Mouse (Mus musculus): ENCODE data around the gene Nfix.
"Not testable (repeated sequence)": the region's sequence is repeated elsewhere in the genome, so short reads cannot be mapped to it uniquely, and the experiment has no call there.

The Nfix gene

DNA sequence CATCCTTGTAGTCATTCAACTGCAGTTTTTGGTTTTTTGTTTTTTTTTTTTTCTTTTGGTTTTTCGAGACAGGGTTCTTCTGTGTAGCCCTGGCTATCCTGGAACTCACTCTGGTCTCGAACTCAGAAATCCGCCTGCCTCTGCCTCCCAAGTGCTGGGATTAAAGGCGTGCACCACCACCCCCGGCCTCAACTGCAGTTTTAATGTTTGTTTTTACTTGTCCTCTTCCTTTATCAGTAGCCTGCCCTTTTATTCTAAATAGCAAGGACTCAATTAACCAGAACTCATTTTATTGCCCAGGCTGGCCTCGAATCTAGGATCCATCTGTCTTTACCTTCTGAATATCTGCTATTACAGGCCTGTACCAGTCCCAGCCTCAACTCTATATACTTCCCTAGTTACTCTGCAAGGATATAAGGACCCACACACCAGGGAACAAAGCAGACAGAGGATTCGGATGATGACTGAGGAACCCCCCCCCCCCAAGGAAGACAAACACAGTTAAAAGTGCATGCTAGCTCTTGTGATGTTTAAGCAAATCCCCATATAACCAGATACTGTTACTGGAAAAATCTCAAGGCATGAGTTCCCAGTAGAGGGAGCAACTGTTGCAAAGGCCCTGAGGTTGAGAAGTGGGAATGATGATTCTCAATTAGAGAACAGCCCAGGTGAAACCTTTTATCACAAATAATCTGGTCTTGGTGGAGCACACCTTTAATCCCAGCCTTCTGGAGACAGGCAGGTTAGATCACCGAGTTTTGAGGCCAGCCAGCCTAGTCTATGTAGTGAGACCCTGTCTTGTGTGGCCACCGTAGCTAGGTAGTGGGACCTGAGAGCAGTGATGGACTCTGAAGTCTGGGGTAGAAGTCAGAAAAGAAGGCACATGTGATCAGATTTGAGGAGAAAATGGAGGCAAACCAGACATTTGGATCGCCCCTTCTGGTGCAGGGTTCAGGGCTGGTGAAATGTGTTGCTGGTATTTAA lies 32.9 kb upstream of the Nfix start:
- no peak for DNase-seq

DNA sequence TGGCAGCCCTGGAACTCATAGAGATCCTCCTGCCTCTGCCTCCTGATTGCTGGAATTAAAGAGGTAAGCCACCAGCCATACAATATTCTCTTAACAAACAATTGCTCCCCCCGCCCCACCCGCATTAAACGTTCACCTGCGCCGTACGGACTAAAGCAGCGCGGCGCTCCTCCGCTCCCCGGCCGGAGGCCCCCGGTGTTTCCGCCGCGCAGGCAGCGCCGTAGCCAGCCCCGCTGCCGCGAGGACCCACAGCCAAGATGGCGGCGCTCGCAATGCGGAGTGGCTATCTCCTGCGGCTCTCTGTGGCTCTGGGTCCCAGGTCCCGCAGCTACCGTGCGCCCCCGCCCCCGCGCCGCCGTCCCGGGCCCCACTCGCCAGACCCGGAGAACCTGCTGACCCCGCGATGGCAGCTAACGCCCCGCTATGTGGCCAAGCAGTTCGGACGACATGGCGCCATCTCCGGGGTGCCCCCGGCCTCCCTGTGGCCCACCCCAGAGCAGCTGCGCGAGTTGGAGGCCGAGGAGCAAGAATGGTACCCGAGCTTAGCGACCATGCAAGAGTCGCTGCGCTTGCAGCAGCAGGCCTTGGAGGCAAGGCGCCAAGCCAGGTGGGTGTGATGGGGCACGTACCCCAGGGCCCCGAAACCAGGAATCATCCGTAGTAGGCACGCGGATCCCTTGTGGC lies 32.0 kb upstream of the Nfix start:
- peak; percentile 66 to 69 for DNase-seq

DNA sequence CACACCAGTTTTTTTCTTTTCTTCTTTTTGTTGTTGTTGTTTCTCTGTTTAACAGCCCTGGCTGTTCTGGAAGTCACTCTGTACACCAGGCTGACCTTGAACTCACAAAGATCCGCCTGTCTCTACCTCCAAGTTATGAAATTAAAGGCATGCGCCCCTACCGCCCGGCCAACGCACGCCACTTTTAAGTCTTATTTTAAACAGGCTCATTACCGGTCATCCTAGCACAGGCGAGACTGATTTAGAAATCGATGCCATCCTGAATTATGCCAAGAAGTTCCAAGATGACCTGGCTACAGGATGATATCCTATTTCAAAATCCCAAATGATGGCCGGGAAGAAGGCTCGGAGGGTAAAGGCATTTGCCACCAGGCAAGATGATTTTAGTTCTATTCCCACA lies 31.3 kb upstream of the Nfix start, which contains the start of gene Gadd45gip1:
TSS of gene Gadd45gip1 (plus strand) at position 33 of the 400 bp plus-strand sequence.
- peak; percentile 20 to 34 for DNase-seq

GRCm38 (mm10) chr8:84826518-84826917 lies 26.4 kb upstream of the Nfix start:
- DNase-seq = not testable (repeated sequence)

GRCm38 (mm10) chr8:84825636-84826035 lies 25.5 kb upstream of the Nfix start:
- peak; percentile 17 to 44 for DNase-seq

DNA sequence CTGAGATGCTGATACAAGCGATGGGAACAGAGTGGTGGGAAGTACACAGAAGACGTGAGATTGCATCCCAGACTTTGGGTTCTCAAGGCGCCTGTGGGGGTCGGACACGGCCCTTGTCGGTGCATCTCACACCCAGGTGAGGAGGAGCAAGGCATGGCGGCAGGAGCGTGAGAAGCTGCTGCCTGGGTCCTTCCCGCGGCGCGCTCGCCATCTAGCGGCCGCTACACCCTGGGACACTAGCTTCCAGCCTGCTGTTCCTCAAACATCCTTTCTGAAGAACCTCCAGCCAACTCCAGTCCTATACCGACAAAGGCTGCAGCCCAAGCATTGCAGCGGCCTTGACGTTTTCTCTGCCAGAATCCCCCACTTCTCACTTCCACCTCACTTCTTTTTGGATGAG lies 23.5 kb upstream of the Nfix start:
- DNase-seq = peak; percentile 22 to 37

- no peak for DNase-seq
These were observed 22.6 kb upstream of the Nfix start, which contains the start of gene Dand5 for GRCm38 (mm10) chr8:84822723-84823122. TSS of gene Dand5 (minus strand) at chr8:84822823.

DNA sequence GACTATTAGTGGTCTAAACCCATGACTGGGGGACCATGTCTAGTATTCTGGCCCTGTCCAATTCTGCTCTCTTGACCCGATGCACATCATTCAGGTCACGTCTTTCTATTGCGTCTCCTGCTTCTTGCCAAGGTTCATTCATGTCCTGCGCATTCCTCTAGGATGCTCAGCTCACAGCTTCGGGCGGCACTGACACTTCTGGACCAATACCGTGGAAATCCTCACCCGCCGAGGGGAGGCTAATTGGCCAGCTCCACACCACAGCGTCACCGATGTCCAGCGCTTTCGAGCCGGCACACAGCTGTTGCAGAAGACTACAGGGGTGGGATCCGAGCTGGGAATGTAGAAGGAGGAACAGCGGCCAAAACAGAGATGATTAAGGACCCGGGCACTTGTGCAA lies 16.0 kb upstream of the Nfix start:
- no peak for DNase-seq

DNA sequence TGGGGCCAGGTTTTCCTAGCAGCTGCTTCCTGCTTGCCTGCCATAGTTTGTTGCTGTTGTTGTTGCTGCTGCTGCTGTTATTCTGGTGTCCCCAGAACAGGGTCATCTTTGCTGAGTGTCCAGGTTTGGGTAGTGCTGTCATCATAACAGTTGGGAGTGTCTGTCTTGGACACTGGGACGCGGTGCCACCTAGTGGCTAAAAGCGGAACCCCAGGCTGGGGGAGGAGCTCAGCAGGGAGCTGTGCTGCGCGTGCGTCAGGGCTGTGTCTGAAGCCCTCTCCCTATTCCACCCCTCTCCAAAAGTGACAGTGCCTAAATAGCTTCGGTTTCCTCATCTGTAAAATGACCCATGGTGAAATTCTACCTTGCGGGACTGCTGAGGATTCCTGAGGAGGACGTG lies 15.4 kb upstream of the Nfix start:
- DNase-seq = peak; percentile 75 to 78

- DNase-seq = no peak
These were observed 14.7 kb upstream of the Nfix start for GRCm38 (mm10) chr8:84814555-84815441.

DNA sequence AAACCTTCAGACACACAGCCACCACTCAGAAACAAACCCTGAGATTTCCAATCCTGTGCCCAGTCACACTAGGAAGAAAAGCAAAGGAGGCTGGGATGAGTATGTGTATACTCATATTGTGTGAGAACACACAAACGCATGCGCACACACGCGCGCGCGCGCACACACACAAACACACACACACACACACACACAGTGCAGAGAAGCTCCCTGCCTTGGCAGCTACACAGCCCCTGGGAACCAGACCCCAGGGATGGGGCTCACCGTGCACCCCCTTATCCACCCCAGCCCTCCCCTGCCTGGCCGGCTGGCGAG lies 14.1 kb upstream of the Nfix start:
- DNase-seq = no peak

DNA sequence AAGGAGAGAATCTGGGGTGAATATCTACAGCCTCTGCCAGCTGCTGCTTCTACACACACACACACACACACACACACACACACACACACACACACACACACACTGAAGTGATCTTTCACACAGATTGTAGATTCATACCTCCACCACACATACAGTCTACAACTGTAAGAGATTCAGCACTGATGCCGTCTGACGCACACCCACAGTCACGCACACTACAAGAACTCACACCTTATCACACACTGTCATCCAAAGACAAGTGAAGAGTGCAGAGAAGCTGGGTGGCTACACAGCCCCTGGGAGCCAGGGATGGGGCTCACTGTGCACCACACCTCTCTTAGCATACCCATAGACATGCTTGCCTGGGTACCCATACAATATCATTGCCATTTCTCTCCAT lies 13.7 kb upstream of the Nfix start:
- DNase-seq = no peak

DNA sequence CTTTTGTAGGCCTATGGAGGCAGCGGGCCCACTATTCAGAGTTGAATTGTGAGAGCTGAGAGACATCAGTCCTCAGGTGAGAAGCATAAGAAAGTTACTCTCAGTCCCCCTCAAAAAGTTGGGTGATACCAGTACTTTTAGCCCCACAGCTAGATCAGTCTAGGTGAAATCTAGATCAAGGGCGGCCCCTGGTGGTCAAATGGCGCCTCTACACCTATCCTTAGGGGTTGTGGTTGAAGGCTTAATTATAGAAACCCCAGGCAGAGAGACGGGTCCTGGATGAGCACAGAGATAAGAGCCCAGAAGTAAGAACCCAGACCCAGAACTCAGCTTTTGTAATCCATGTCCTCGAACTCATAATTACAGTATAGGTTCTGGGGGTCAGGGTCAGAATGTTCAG lies 12.9 kb upstream of the Nfix start:
- peak; percentile 42 to 60 for DNase-seq

- no peak for DNase-seq
These were observed 11.2 kb upstream of the Nfix start for GRCm38 (mm10) chr8:84811303-84811702.

DNA sequence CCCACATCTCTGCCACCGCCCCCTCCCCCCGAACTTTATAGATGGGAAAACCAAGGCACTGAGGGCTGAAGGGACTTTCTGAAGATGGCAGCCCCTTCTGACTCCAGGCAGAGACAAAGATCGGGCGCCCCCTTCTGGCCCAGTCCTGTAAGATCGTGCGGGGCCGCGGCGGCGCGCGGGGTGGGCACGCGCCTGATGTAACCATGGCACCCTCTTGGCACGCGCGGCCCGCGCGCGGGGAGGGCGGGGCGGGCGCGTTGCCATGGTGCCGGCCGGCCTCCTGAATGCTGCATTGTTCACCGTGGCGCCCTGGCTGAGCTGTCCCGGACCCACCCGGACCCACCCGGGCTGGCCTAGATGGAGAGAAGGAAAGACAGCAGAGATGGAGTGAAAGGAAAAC lies 10.8 kb upstream of the Nfix start:
- DNase-seq = peak; percentile 61 to 67

DNA sequence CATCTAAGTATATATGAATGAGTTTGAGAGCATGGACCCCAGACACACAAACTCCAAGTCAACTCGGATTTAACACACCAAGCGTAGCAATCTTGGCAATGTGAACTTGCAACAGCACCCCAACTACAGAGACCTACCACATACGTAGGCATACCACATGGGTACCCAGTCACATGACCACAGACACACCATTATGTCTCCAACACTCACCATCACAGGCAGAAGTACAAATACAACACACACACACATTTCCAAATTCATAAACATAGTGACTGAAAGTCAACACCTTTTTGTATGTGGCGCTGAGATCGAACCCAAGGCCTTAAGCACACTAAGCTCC lies 9.8 kb upstream of the Nfix start:
- DNase-seq = no peak

DNA sequence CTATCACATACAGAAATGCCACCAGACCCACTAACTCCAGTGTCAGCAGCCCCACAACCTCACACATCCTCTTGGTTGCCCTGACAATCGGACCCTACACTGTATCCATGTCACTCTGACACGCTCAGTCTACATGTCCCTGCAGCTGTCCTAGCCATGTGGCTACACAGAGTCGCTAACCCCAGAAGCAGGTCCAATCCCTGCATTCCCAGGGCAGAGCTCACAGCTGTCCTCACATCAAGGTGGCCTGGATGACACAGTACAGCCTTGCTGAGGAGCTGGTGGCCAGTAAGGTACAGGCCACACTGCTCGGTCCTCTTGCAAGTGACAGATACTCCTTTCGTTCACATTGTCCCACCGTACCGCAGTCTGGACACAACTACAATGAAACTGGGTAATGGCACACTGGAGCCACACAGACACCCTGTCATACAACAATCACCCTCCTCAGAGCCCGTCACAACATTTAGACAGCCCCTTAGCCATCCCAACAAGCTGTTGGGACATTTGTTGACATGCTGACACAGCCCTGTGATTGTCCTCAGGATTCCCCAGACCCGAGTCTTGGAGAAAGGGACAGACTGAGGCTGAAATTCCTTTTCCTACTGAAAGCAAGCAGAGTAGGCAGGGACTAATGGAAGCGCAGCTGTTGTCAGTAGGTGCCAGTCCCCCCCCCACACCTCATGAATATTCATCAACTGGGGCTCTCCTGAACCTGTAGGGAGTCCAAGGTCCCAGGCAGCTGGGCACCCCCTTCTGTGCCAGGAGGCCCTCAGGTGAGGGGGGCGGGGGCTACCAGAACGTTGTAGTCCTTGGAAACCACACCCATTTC lies 9.2 kb upstream of the Nfix start:
- DNase-seq = no peak

DNA sequence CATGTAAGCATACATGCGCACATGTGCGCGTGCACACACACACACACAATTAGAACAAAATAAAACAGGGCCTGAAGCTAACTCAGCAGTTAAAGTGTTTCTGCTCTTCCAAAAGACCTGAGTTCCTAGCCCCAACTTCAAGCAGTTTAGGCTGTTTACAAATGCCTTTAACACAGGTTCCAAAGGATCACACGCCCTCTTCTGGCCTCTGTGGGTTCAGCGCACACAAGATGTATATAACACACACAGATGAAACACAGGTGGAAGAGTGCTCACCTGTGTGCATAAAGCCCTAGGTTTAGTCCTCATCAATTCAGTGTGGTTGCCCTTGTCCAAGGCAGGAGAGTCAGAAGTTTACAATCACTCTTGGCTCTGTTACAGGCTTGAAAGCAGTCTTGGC lies 5.9 kb upstream of the Nfix start:
- no peak for DNase-seq

DNA sequence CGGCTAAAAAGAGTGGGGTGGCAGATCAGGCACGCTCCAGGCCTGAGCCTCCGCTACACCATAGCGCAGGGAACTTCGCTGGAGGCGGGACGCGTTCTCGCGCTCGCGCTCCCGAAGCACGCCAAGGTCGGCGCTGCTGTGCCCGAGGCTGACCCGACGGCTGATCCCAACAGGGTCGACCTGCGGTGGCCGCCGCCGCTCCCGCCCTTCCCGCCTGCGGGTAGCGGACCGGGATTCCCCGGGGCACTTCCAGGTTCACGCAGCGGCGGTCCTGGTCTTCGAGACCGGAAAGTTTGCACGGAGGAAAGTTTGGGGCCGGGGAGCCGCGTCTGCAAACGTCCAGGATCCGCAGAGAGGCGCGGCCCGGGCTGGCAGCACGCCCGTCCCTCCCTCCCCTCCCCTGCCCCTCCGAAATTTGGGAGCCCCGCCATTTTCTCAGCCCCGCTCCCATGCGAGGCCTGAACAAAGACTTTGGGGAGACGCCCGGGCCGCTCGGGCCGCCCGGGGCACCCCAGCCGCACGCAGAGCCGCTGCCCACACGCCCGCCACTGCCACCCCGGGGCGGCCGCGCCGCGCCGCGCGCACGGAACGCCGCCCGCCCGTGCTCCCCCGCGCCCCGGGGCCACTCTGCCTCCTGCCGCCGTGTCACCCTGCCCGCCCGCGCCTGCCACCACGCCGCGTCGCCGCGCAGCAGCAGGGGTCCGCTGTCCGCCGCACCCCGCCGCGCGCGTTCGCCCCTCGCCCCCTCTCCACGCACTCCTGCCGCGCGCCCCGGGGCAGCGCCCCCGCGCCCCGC lies 810 bp downstream of the Nfix start:
- no peak for DNase-seq

GRCm38 (mm10) chr8:84798446-84799135 lies 1.6 kb downstream of the Nfix start:
- DNase-seq = no peak

GRCm38 (mm10) chr8:84797971-84798370 lies 2.2 kb downstream of the Nfix start:
- no peak for DNase-seq

Measured in thymus, adult 18-20 months (tissue).